Mouse (Mus musculus): Measurements from ENCODE around the gene Aqp7. TPM values are rescaled to one million over a fixed set of nuclear protein-coding genes. Genes with fewer than 3 reads are reported as not detected.

Gene Aqp7
- polyA plus RNA-seq, 1 experiment from 2014 or later, result not detected

DNA sequence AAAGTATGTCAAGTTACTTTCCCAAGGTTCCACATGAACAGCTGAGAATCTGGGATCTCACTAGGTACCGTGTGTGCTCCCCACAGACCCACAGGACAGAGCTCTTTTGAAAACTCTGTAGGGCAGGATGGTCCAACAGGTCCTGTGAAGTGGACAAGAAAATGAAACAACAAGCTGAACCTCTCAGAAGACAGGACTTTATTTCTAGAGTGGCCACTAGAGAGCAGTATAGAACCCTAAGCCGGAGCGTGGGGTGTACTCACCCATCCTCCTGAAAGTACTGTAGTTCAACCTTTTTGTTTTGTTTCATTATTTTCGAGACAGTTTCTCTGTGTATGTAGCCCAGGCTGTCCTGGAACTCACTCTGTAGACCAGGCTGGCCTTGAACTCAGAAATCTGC, 19.7 kb downstream of the Aqp7 start:
- H3K9me3 ChIP-seq, result no peaks in the 10 kb centered on the region
- H3K36me3 ChIP-seq (replicated peaks), result peaks cover 34% of the 10 kb centered on the region
- no peaks in the 10 kb centered on the region for H3K4me1 ChIP-seq
- no peak overlapping the region for H3K4me2 ChIP-seq
- 88% methylated on average over 4 of the region's 4 CpGs for WGBS
- H3K27ac ChIP-seq, result no peak overlapping the region
- H3K4me3 ChIP-seq (replicated peaks), result no peak overlapping the region
- H3K27me3 ChIP-seq, result no peaks in the 10 kb centered on the region
- no peak for ATAC-seq (ENCODE audit: low FRiP score)
- H3K9ac ChIP-seq, result no peak overlapping the region

DNA sequence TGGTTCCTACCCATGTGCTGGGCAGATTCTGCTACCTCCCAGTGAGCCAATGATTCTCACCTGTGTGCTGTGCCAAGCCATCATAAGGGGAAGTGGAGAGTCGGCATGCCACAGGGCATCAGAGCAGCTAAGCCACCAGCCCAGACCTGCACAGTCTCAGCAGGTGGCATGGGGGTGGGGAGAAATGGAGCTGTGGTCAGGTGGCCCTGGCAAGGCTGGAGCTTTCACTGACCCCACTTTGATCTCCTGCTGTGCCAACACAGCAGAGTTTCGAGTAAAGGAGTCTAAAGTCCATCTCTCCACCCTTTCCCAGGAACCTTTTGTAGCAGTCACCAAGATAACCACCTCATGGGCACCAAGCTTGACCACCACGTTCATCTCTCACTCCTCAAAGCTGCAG, 20.1 kb downstream of the Aqp7 start:
- peaks cover 38% of the 10 kb centered on the region for H3K36me3 ChIP-seq (replicated peaks)
- no peak overlapping the region for H3K27ac ChIP-seq
- 89% methylated on average over 3 of the region's 3 CpGs for WGBS
- no peak overlapping the region for H3K4me2 ChIP-seq
- no peaks in the 10 kb centered on the region for H3K9me3 ChIP-seq
- no peak for ATAC-seq (ENCODE audit: low FRiP score)
- H3K27me3 ChIP-seq, result no peaks in the 10 kb centered on the region
- no peaks in the 10 kb centered on the region for H3K4me1 ChIP-seq
- H3K4me3 ChIP-seq (replicated peaks), result no peak overlapping the region
- no peak overlapping the region for H3K9ac ChIP-seq

DNA sequence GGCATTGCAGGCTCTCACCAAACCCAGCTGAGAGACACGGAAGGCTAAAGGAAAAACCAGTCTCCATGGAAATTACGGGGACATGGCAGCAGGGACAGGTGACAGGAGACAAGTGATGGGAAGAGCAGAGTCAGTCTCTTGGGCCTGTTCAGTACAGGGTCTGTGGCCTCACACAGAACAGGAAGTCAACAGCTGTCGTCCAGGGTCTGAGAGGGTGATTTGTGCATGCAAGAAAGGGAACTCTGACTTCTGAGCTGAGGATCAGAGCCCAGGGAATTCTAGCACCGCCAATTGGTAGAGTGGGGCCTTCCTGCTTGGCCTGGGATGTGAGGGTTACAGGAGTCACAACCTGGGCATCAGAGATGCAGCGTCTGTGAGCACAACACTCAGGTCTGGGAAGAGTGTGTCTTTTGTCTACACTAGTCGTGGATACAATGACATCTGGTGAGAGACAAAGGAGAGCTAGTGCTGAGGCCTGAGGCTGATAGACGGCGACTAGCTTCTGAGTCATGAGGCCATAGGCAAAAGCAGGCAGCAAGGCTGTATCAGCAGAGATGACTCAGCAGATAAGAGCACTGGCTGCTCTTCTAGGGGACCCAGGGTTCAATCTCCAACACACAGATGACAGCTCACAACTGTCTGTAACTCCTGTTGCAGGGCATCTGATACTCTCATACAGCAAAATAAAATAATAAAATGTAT, 21.7 kb downstream of the Aqp7 start:
- no peak overlapping the region for H3K4me3 ChIP-seq (replicated peaks)
- 66% methylated on average over 8 of the region's 8 CpGs for WGBS
- no peaks in the 10 kb centered on the region for H3K27me3 ChIP-seq
- no peaks in the 10 kb centered on the region for H3K4me1 ChIP-seq
- ATAC-seq (ENCODE audit: low FRiP score), result no peak
- H3K4me2 ChIP-seq, result no peak overlapping the region
- no peak overlapping the region for H3K27ac ChIP-seq
- H3K36me3 ChIP-seq (replicated peaks), result peaks cover 50% of the 10 kb centered on the region
- no peak overlapping the region for H3K9ac ChIP-seq
- no peaks in the 10 kb centered on the region for H3K9me3 ChIP-seq

DNA sequence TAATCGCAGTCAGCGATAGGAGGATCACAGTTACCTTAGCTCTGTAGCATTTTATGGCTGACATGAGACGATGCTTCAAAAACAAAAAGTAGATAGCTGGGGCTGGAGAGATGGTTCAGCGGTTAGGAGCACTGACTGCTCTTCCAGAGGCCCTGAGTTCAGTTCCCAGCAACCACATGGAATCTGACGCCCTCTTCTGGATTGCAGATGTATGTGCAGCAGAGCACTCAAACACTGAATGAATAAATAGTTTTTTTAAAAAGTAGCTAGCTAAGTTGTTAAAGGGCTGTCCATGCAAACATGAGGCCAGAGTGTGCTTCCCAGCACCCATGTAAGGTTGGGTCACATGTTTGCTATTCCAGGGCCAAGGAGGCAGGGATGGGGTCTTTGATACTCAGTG, 26.8 kb downstream of the Aqp7 start:
- no peak overlapping the region for H3K4me2 ChIP-seq
- H3K27me3 ChIP-seq, result no peaks in the 10 kb centered on the region
- H3K4me1 ChIP-seq, result no peaks in the 10 kb centered on the region
- no peak overlapping the region for H3K4me3 ChIP-seq (replicated peaks)
- H3K9ac ChIP-seq, result no peak overlapping the region
- ATAC-seq (ENCODE audit: low FRiP score), result no peak
- no peak overlapping the region for H3K27ac ChIP-seq
- no peaks in the 10 kb centered on the region for H3K9me3 ChIP-seq
- peaks cover 57% of the 10 kb centered on the region for H3K36me3 ChIP-seq (replicated peaks)
- 89% methylated on average over 5 of the region's 5 CpGs for WGBS

DNA sequence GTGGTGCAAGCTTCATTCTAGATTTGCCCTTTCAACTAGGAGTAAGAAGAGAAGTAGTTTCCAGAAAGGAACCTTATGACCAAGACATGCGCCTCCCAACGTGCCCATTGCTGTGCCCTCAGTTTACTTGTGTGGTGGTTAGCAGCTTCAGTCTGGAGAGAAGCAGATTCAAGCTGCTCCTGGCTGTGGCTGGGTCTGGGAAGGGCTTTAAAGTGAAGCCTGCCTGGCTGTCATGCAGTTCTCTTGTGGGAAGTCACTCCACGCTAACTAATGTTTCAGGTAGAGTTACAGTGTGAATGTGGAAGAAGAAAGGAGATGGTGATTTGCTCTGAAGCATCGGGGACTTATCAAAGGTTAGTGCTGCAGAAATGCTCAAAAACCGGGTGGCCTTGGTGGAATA, 32.1 kb downstream of the Aqp7 start:
- Histone ChIP-seq H3K4me1 (no peaks in the 10 kb centered on the region), H3K4me3 (replicated peaks) (no peak overlapping the region), H3K4me2 (no peak overlapping the region), H3K27ac (no peak overlapping the region), H3K9ac (no peak overlapping the region), H3K27me3 (no peaks in the 10 kb centered on the region), H3K9me3 (no peaks in the 10 kb centered on the region), H3K36me3 (replicated peaks) (peaks cover 63% of the 10 kb centered on the region)
- WGBS, result 94% methylated on average over 5 of the region's 5 CpGs
- ATAC-seq (ENCODE audit: low FRiP score), result no peak

DNA sequence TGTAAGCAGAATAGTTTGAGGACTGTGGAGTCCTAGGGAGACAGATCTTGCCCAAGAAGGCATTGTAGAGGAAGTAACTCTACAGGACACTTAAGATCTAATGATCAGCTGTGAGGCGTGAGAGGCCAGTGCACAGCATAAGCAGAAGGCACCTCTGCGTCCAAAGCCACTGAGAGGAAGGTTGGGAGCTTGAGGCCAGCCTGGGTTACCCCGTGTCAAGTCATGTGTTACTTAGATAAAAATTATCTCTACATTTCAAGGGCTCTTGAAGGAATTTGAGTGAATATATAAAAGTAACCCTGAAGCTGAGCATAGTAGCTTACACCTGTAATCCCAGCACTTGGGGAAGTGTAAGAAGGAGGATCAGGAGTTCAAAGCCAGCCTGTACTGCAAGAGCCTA, 34.6 kb downstream of the Aqp7 start:
- WGBS, result 92% methylated on average over 3 of the region's 3 CpGs

DNA sequence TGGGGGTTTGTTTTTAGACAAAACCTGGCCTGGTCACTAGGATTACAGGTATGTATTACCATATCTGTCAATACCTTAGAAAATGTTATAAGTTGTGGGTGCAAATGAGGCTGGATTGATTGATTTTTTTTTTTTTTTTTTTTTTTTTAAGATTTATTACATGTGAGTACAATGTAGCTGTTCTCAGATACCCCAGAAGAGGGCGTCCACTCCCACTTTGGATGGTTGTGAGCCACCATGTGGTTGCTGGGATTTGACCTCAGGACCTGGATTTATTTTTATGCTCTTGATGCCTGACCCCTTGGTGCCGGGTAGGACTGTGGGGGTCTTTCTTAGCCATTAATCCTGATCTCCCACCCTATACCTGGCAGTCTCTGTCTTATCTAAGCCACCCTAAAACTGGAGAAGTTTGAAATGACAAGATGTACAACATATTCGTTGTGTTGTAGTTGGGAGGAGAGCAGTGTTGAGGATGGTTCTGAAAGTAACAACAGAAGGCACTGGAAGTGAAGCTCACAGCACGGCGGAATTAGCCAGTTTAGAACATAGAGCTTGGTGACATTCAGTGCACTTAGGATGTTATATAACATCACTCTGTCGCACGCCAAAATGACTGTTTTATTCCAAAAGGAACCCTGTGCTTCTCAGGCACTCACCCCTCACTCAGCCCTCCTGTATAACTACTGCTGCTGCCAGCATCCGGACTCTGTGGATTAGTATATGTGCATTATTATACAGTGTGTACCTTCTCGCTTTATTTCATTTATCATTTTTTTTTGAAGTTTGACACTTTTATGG, 46.9 kb downstream of the Aqp7 start:
- Histone ChIP-seq H3K4me3 (replicated peaks) (no peak overlapping the region), H3K4me2 (no peak overlapping the region), H3K36me3 (replicated peaks) (peaks cover 90% of the 10 kb centered on the region), H3K9ac (no peak overlapping the region), H3K27me3 (no peaks in the 10 kb centered on the region), H3K9me3 (no peaks in the 10 kb centered on the region), H3K27ac (no peak overlapping the region), H3K4me1 (no peaks in the 10 kb centered on the region)
- no peak for ATAC-seq (ENCODE audit: low FRiP score)
- WGBS, result 91% methylated on average over 9 of the region's 9 CpGs

More for the DNA sequence above, 34.6 kb downstream of the Aqp7 start:
- no peaks in the 10 kb centered on the region for H3K27me3 ChIP-seq
- H3K4me3 ChIP-seq (replicated peaks), result no peak overlapping the region
- no peaks in the 10 kb centered on the region for H3K4me1 ChIP-seq
- peaks cover 76% of the 10 kb centered on the region for H3K36me3 ChIP-seq (replicated peaks)
- H3K27ac ChIP-seq, result no peak overlapping the region
- H3K4me2 ChIP-seq, result no peak overlapping the region
- H3K9me3 ChIP-seq, result no peaks in the 10 kb centered on the region
- H3K9ac ChIP-seq, result no peak overlapping the region
- no peak for ATAC-seq (ENCODE audit: low FRiP score)

DNA sequence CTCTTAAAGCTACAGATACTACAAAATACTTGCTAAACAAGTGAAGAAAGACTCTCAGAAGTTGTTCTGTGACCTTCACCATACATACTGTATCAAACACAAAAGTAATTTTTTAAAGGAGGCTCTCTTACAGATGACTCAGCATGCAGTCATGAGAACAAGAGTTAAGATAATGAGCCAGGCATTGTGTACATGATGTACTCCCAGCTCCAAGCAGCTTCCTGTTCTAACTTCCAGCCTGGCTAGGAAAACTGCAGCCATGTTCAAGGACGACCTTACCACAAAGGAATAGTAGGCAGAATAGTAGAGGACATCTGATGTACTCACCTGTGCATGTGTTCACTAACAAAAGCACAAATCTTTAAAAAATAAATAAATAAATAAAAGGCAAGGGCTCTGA, 47.7 kb downstream of the Aqp7 start:
- H3K9me3 ChIP-seq, result no peaks in the 10 kb centered on the region
- H3K4me2 ChIP-seq, result no peak overlapping the region
- no peaks in the 10 kb centered on the region for H3K4me1 ChIP-seq
- no peaks in the 10 kb centered on the region for H3K27me3 ChIP-seq
- 76% methylated on average over 1 of the region's 1 CpGs for WGBS
- H3K27ac ChIP-seq, result no peak overlapping the region
- peaks cover 95% of the 10 kb centered on the region for H3K36me3 ChIP-seq (replicated peaks)
- H3K4me3 ChIP-seq (replicated peaks), result no peak overlapping the region
- H3K9ac ChIP-seq, result no peak overlapping the region
- ATAC-seq (ENCODE audit: low FRiP score), result no peak

DNA sequence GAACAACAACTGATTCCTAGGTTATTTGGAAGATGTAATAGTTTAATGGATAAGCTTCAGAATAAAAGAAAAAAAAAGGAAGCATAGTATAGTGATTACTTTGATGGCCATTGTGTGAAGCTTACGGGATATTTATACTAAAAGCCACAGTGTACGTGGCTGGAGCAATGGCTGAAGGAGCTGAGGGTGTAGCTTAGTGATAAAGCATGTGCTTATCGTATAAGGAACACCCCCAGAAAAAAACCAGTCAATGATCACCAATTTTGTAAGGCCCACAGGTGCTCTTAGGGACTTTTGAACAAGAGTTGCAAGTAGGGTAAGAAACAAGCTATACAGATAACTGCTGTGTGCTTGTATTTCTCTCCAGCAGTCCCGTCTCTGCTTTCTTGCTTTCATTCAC, 50.0 kb downstream of the Aqp7 start:
- Histone ChIP-seq H3K36me3 (replicated peaks) (peaks cover 92% of the 10 kb centered on the region), H3K27me3 (no peaks in the 10 kb centered on the region)

DNA sequence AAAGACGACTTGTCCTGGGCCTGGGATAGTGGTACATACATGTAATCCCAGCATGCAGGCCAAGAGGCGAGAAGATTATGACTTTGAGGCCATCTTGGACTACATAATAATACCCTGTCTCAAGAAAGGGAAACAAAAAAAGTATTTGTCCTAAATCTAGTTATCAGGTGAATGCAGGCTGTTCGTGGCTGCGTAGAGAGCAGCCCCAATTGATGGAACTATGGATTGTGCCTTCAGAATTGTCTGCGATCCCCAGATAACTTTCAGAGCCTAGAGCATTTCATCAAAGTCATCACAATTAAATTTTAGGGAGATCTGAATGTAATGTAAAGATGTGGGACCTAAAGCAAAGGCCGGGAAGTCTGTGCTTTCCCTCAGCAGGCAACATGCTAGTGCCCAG, 51.6 kb downstream of the Aqp7 start:
- Histone ChIP-seq H3K36me3 (replicated peaks) (peaks cover 92% of the 10 kb centered on the region), H3K27ac (no peak overlapping the region), H3K4me1 (no peaks in the 10 kb centered on the region), H3K9me3 (no peaks in the 10 kb centered on the region), H3K4me2 (no peak overlapping the region), H3K4me3 (replicated peaks) (no peak overlapping the region), H3K27me3 (no peaks in the 10 kb centered on the region), H3K9ac (no peak overlapping the region)
- ATAC-seq (ENCODE audit: low FRiP score), result no peak
- 96% methylated on average over 6 of the region's 6 CpGs for WGBS

More for the DNA sequence above, 50.0 kb downstream of the Aqp7 start:
- Histone ChIP-seq H3K27ac (no peak overlapping the region), H3K9me3 (no peaks in the 10 kb centered on the region), H3K9ac (no peak overlapping the region), H3K4me2 (no peak overlapping the region), H3K4me1 (no peaks in the 10 kb centered on the region), H3K4me3 (replicated peaks) (no peak overlapping the region)
- ATAC-seq (ENCODE audit: low FRiP score), result no peak
- WGBS, result 98% methylated on average over 4 of the region's 4 CpGs

DNA sequence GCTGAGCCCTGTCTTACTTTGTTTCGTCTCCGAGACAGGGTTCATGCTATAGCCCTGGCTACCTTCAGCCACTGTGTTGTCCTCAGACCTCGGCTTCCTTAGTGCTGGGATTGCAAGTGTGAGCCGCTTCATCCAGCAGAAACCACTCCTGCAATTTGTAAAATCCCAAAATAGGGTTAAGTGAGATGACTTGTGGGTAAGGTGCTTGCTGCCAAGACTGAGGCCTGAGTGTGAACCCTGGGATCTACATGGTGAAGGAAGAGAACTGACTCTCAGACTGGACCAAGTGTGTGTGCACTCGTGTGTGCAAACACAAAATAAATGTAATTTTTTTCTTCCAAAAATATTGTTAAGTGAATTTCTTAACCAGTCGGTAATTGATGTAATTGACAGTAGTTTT, 58.3 kb downstream of the Aqp7 start:
- WGBS, result 86% methylated on average over 6 of the region's 6 CpGs

DNA sequence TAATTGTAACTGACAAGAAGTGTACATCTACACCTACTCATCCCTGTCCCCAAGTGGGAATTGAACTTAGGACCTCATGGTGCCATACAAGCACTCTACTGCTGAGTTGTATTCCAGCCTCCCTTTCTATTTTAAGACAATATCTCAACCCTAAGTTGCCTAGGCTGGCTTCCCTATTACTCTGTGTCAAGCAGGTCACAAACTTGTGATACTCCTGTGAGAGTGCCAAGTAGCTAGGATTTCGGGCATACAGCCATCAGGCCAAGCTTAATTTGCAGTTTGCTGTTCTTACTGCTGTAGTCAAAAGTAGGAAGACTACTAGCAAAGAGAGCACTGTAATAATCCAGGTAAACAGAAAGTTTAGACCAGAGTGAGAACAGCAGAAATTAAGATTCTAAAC, 64.3 kb downstream of the Aqp7 start:
- no peaks in the 10 kb centered on the region for H3K4me1 ChIP-seq
- H3K36me3 ChIP-seq (replicated peaks), result peaks cover 77% of the 10 kb centered on the region
- no peak overlapping the region for H3K4me3 ChIP-seq (replicated peaks)
- no peak overlapping the region for H3K4me2 ChIP-seq
- no peak for ATAC-seq (ENCODE audit: low FRiP score)
- H3K9ac ChIP-seq, result no peak overlapping the region
- WGBS, result 90% methylated on average over 1 of the region's 1 CpGs
- H3K9me3 ChIP-seq, result no peaks in the 10 kb centered on the region
- H3K27ac ChIP-seq, result no peak overlapping the region
- no peaks in the 10 kb centered on the region for H3K27me3 ChIP-seq

More for the DNA sequence above, 58.3 kb downstream of the Aqp7 start:
- Histone ChIP-seq H3K4me2 (no peak overlapping the region), H3K9ac (no peak overlapping the region), H3K36me3 (replicated peaks) (peaks cover 89% of the 10 kb centered on the region), H3K4me1 (no peaks in the 10 kb centered on the region), H3K27ac (no peak overlapping the region), H3K27me3 (no peaks in the 10 kb centered on the region), H3K4me3 (replicated peaks) (no peak overlapping the region), H3K9me3 (no peaks in the 10 kb centered on the region)
- no peak for ATAC-seq (ENCODE audit: low FRiP score)

Measured in forebrain, embryonic 12.5 days (tissue).